Mouse (Mus musculus): ENCODE measurements around the gene Gm42906.

GRCm38 (mm10) chr5:151137901-151138300 lies 290.1 kb downstream of the Gm42906 start:
- TF ChIP-seq CTCF (IDR thresholded peaks at IDR 0.05; ENCODE audit: low read depth) (no peak), EP300 (IDR thresholded peaks at IDR 0.05; ENCODE audit: low read depth) (no peak)
